Mouse (Mus musculus) erythroblast, embryonic 14.5 days (primary cell): ENCODE results near the gene Epc2.

Experiments
- GATA1 ChIP-seq: IDR thresholded peaks from 2 replicates; pipeline ENCODE4 v1.6.1; 2012; ENCODE audit warnings: low read length, inconsistent platforms, mixed read lengths
- TAL1 ChIP-seq: IDR thresholded peaks from 3 replicates; pipeline ENCODE4 v1.6.1; 2012; ENCODE audit warnings: low read length, inconsistent platforms, mixed read lengths

GRCm38 (mm10) chr2:49592926-49593325, 141.6 kb downstream of the Epc2 start:
- no peak for TF ChIP-seq TAL1
- no peak for TF ChIP-seq GATA1
